Mouse (Mus musculus) G1E-ER4 (cell line): Measurements from ENCODE around the gene Dscam. TPM values are rescaled to one million over a fixed set of nuclear protein-coding genes. Genes with fewer than 3 reads are reported as not detected.

Experiments
- GATA1 ChIP-seq: IDR thresholded peaks from one replicate; pipeline ENCODE4 v1.8.0; 2012; ENCODE audit warnings: low read length, inconsistent platforms
- polyA plus RNA-seq: library from polyadenylated mRNA; stranded (reverse); fragments of >175 nt; gene quantifications from 2 replicates; pipeline ENCODE4 v1.2.3, GENCODE M21; 2012

Dscam gene
- polyA plus RNA-seq, 1 experiment, result not detected

DNA sequence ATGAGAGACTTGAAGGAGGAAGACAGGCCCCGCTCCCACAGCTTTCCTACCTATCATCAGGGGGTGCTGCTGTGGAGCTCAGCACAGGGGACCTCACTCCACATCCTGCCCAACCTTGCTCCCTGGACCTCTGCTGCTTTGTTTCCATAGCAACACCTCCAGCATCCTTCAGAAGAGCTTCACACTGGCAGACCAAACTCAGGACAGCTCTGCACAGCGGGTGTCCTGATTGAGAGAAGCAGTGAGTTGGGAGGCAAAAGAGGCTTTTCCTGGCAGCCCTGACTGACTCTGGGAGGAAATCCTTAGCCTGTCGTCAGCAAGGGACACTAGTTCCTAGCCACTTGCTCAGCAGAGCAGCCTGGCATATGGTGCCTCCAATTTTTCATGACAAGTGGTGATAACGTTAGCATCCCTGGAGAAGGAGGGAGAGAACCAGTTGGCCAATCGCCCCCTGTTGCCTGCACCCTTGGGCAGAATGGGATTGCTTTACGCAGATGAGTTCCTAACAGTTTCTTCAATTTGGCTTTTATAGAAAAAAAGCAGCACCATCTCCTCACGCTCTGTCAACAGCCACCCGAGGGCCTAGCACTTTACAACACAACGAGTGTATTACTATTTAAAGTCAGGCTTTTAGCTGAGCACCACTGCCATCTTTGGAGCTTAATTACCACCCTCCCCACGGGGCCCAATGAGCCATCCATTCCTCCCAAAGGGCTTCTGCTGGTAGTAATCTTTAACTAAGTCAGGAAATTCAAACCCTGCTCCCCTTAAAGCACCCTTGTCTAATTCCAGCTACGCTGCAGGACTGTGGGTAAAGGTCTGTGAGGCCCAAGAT, 224.9 kb downstream of the Dscam start:
- no peak for TF ChIP-seq GATA1

DNA sequence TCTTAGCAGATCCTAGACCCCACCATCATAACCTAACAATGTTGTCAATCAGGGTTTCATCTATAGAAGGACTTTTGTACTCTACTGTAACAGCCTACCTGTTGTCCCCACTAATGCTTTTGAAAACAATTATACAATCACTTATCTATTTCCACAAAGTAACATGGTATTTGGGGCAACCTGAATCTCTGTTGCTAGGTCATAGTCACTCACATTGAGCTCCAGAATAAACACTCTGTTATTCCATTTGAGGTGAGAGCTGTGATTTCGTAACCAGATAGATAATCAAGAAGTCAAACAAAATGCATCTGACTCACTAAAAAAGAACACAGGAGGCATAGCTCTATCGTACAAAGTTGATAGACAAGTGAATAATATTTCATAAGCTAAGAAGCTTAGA, 226.9 kb downstream of the Dscam start:
- TF ChIP-seq GATA1, result no peak

GRCm38 (mm10) chr16:96934795-96935194, 235.8 kb downstream of the Dscam start:
- TF ChIP-seq GATA1, result no peak

DNA sequence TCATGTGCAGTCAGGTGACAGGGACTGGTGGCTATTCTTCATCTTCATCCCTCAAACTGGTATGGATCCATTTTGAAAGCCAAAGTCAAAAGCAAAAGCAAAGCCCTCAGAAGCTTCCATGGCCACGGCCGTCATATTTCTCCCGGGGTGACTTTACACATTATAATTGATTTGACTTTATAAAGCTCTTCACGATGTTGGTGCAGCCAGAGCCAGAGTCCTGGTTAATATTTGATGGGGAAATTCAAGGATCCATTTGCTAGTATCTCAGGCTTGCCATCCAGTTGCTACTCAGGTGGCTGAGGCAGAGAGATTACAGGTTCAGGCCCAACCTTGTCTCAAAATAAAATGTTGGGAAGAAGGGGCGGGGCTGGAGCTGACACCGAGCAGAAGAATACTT, 238.3 kb downstream of the Dscam start:
- TF ChIP-seq GATA1, result no peak

DNA sequence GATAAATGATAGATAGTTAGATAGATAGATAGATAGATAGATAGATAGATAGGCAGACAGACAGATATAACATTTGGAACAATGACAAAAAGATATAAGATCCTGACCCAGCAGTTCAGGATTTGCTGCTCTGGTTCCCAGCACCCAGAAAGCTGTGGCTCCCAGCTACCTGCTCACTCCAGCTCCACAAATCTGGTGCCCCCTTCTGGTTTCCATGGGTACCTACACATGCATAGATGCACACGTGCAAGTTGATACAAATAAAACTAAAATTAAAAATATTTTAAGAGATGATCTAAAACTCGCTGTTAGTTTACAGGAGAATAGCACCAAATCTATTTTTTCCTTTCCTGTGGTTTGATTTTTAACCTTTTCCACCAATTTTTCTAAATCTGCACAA, 238.8 kb downstream of the Dscam start:
- TF ChIP-seq GATA1, result no peak

DNA sequence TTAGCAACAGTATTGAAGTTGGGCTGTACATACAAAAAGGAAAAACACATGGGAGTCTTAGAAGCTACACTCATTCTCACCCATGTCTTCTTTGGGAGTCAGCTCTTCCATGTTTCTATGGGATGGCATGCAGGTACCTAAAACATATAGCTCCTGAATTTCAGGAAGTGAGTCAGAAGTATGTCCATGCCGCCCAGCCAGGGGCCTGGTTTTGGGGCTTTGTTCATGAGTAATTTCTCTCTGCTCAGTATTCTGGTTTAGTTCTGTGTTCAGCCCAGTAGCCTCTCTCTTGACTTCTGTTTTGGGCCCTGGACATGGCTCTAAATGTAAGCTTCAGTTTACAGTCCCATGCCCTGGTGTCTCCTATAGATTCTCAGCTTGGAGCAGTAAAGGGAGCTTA, 242.5 kb downstream of the Dscam start:
- TF ChIP-seq GATA1, result no peak

GRCm38 (mm10) chr16:96927408-96927807, 243.1 kb downstream of the Dscam start:
- no peak for TF ChIP-seq GATA1

DNA sequence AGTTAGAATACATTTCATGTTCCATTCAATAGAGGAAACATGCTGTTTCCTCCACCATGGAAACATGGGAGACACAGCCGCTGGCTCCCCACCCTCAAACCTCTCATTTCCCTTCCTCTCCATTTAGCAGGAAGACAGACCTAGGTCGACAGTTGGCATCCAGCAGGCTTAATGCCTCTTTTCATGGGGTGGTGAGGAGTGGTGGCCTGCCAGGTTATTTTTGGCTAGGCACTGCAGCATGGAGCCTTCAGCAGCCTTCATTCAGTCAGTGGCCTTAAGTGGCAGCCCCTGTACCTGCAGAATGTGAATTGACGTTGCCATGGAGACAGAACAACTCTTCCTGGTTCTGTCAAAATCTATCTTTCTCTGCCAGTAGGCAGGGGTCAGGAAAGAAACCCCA, 243.6 kb downstream of the Dscam start:
- no peak for TF ChIP-seq GATA1

- no peak for TF ChIP-seq GATA1
Measured at GRCm38 (mm10) chr16:96923941-96924340, 246.6 kb downstream of the Dscam start.

DNA sequence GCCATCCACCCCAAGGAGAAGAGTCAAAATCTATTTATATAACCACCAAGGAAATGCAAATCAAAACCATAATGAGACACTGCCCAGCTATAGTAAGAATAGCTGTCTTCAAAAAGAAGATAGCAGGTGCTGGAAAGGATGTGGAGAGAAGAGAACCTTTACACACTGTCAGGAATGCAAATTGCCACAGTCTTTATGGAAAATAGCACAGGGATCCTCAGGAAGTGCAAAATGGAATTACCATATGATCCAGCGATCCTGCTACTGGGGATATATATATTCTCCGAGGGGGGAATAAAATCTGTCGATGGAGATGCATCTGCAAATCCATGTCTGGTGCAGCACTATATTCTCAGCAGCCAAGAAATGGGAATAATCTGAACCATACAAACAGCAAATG, 256.1 kb downstream of the Dscam start:
- no peak for TF ChIP-seq GATA1

DNA sequence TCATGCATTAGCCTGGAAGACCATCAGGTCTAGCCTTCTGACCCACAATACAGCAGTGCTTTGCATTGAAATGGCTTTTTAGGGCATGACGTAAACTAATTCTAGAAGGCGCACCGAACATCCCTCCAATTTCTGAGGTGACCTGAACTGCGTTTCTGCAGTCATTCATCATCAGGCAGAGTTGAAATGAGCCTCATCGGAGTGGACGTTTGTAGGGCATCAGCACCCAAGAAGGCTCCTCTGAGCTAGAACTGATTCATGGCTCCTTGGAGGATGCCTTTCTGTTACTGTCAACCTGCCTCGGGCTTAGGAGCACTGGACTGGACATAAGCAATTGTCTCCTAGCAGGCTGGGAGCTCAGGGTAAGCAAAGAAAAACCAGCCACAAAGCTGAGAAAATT, 257.7 kb downstream of the Dscam start:
- TF ChIP-seq GATA1, result no peak

GRCm38 (mm10) chr16:96912103-96912502, 258.4 kb downstream of the Dscam start:
- TF ChIP-seq GATA1, result no peak

GRCm38 (mm10) chr16:96910405-96911164, 260.0 kb downstream of the Dscam start:
- TF ChIP-seq GATA1, result no peak

GRCm38 (mm10) chr16:96907818-96908217, 262.7 kb downstream of the Dscam start:
- no peak for TF ChIP-seq GATA1

DNA sequence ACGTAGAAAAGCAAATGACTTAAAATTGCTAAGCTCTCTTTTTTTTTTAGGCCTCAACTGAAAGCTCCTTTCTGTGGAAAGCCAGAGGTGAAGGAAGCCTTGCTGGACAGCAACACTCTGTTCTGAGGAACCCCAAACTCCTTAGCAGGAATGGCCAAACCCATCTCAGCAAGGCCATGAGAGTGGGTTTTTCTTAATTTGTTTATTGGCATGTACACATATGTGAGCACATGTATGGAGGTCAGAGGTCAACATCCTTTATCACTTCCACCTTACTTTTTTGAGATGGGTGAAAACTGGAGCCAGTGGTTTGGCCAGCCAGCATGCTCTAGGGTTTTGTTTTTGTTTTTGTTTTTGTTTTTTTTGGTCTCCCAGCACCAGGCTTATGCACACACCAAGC, 263.5 kb downstream of the Dscam start:
- no peak for TF ChIP-seq GATA1

- no peak for TF ChIP-seq GATA1
Measured at GRCm38 (mm10) chr16:96906630-96907029, 263.9 kb downstream of the Dscam start.

DNA sequence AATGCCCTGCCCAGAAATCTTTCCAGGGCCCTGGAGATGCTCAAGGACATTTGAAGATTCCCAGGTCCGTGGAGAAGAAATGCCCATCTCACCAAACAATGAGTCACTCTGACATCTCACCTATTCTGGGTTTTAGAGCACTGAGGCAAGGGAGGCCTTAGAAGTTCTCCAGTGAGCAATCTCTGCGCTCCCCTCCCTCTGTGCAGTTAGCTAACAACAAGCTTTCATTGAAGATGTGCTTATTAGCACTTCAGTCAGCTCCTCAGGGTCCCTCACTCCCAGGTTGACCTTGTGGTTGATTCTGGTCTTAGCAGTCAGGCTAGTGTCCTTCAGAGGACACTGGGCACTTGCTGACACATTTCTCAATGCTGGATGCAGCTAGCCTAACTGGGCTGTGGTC, 265.8 kb downstream of the Dscam start:
- no peak for TF ChIP-seq GATA1
